Mouse (Mus musculus) G1E (cell line): ENCODE data around the gene Chka.

Experiments
- CTCF ChIP-seq: IDR thresholded peaks from 2 replicates; pipeline ENCODE4 v1.5.1; 2012; ENCODE audit warnings: low read depth, low read length, inconsistent platforms, mixed read lengths
- GATA1 ChIP-seq: IDR thresholded peaks from 2 replicates; pipeline ENCODE4 v1.6.1; 2012; ENCODE audit warnings: borderline replicate concordance, low read length, inconsistent platforms, mixed read lengths
- GATA2 ChIP-seq: IDR thresholded peaks from 2 replicates; pipeline ENCODE4 v1.6.1; 2012; ENCODE audit warnings: low read depth, low read length, inconsistent platforms, borderline replicate concordance
- POLR2AphosphoS5 ChIP-seq: IDR thresholded peaks from 2 replicates; pipeline ENCODE4 v1.6.1; 2012; ENCODE audit warnings: low read depth, low read length, inconsistent platforms; ENCODE audit not compliant: insufficient replicate concordance

DNA sequence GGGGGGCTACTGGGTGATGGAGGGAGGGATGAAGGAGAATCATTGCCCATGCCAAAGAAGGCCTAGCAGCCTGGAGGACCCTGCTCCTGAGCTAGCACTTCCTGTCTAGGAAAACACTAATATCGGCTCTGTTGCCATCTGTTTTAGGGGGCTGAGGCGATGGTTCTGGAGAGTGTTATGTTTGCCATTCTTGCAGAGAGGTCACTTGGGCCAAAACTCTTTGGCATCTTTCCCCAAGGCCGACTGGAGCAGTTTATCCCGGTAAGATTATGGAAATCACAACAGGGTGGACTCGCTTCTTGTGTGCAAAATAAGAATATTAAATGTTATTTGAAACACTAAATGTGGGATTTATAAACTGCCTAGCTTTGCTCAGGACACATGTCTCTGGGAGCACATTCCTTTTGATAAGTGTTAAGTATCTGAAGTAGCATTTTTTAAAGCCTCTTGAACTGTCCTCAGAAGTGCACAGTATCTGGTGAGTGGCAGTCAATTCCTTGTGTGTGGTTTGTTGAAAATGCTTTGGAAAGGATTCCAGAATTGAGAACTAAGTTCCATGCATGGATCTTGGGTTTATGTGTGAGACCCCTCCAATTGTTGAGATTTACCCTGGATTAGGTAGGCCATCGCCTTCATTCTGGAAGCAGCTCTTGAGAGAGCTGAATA, 32.9 kb downstream of the Chka start:
- TF ChIP-seq POLR2AphosphoS5 (no peak), CTCF (no peak), GATA1 (no peak), GATA2 (no peak)
